Mouse (Mus musculus) fat pad, adult 2 months (tissue): ENCODE measurements around the gene 1700001C02Rik.

Experiments used
- DNase-seq: peaks from one replicate; pipeline ENCODE4 v3.0.0-alpha.2; 2011; ENCODE audit warnings: low read depth, low spot score; ENCODE audit errors: extremely low read depth

1700001C02Rik gene

GRCm38 (mm10) chr5:30494606-30495005 lies 28.8 kb downstream of the 1700001C02Rik start:
- no peak for DNase-seq

- no peak for DNase-seq
Measured at GRCm38 (mm10) chr5:30495288-30495687, 29.4 kb downstream of the 1700001C02Rik start.

- no peak for DNase-seq
Measured at GRCm38 (mm10) chr5:30496821-30497220, 31.0 kb downstream of the 1700001C02Rik start.

- DNase-seq, result no peak
Measured at GRCm38 (mm10) chr5:30497299-30497698, 31.5 kb downstream of the 1700001C02Rik start.

GRCm38 (mm10) chr5:30513111-30513510 lies 47.3 kb downstream of the 1700001C02Rik start:
- no peak for DNase-seq

- no peak for DNase-seq
Measured at GRCm38 (mm10) chr5:30516376-30516775, 50.5 kb downstream of the 1700001C02Rik start.

GRCm38 (mm10) chr5:30518108-30518507 lies 52.3 kb downstream of the 1700001C02Rik start:
- no peak for DNase-seq

- no peak for DNase-seq
Measured at GRCm38 (mm10) chr5:30518547-30518946, 52.7 kb downstream of the 1700001C02Rik start.

GRCm38 (mm10) chr5:30519494-30519893 lies 53.6 kb downstream of the 1700001C02Rik start:
- DNase-seq, result no peak

GRCm38 (mm10) chr5:30520214-30520732 lies 54.4 kb downstream of the 1700001C02Rik start:
- no peak for DNase-seq

GRCm38 (mm10) chr5:30522406-30522805 lies 56.6 kb downstream of the 1700001C02Rik start:
- DNase-seq, result no peak

- DNase-seq, result no peak
Measured at GRCm38 (mm10) chr5:30523131-30523530, 57.3 kb downstream of the 1700001C02Rik start.

- DNase-seq, result no peak
Measured at GRCm38 (mm10) chr5:30524213-30524612, 58.4 kb downstream of the 1700001C02Rik start.

- DNase-seq, result no peak
Measured at GRCm38 (mm10) chr5:30525920-30526836, 60.3 kb downstream of the 1700001C02Rik start.

GRCm38 (mm10) chr5:30527129-30527528 lies 61.3 kb downstream of the 1700001C02Rik start:
- no peak for DNase-seq

GRCm38 (mm10) chr5:30528906-30529305 lies 63.1 kb downstream of the 1700001C02Rik start:
- no peak for DNase-seq
